Mouse (Mus musculus): ENCODE data around the gene Frrs1.

DNA sequence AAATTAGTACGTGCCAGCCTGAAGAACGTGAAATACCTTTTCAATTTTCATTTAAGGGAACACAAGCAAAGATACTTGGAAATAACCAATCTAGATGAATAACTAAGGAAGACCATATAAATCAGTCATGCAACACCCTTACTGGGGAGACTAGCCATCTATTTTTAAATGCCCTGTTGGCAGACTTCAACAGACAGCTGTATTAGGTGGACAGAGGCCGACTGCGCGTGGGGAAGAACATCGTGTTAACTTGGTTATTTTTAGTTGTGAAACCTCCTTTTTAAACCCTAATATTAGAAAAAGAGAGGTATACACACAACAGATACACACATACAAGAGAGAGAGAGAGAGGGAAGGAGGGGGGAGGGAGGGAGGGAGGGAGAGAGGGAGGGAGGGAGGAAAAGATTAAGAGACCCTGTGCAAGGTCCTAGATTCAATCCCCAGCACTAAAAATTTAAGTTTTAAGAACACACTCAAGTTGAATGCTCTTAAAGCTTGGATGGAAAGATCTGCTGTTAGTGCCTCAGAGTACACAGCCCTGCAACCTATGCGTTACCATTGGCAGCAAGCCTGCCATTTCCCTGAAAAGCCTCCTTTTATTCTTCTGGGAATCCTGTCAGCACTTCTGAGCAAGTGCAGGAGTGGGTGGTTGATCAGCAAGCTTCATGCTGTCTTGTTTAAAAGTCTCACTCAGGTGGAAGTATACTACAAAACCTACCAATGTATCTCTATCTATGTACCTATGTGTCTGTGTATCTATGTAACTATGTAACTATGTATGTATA, 26.5 kb upstream of the Frrs1 start:
- no peak for TF ChIP-seq GATA1 (IDR thresholded peaks at IDR 0.05; ENCODE audit: low read length)
- TF ChIP-seq TAL1 (IDR thresholded peaks at IDR 0.05; ENCODE audit: low read length), result no peak

Data from erythroblast, embryonic 14.5 days (primary cell).